Mouse (Mus musculus) 416B (cell line): ENCODE data around the gene Asphd1.

ENCODE experiments used
- DNase-seq: peaks from one replicate; pipeline ENCODE4 v3.0.0; 2011; ENCODE audit warnings: low read depth

The Asphd1 gene

DNA sequence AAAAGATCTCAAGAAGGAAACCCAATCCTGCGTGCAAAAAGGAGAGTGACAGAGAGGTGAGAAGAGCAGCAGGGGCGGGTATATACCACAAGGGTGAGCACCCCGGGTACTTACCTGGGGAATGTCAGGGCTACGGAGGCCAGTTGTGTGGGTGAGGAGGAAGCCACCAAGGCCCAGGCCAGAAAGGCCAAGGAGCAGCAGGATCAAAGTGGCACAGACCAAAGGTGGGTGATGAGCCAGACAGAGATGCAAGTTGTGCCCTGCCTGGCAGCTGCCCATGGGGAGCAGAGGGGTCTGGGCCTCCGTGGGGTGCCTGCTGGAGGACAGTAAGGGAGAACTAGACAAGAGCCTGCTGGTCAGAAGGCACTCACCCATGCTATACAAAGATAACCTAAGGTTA lies 52.5 kb downstream of the Asphd1 start:
- DNase-seq = no peak
